Mouse (Mus musculus): ENCODE measurements around the gene Dbx2.

Gene Dbx2

GRCm38 (mm10) chr15:95655860-95656259 lies at the start of gene Dbx2:
TSS of gene Dbx2 (minus strand) at chr15:95655960.
- DNase-seq (ENCODE audit: low read depth, low spot score) = no peak

- no peak for DNase-seq (ENCODE audit: low read depth, low spot score)
Observed at GRCm38 (mm10) chr15:95702206-95702605, 46.4 kb upstream of the Dbx2 start.

GRCm38 (mm10) chr15:95701573-95701972 lies 45.8 kb upstream of the Dbx2 start:
- DNase-seq (ENCODE audit: low read depth, low spot score) = no peak

GRCm38 (mm10) chr15:95699371-95699770 lies 43.6 kb upstream of the Dbx2 start:
- no peak for DNase-seq (ENCODE audit: low read depth, low spot score)

- no peak for DNase-seq (ENCODE audit: low read depth, low spot score)
Observed at GRCm38 (mm10) chr15:95693759-95694158, 38.0 kb upstream of the Dbx2 start.

GRCm38 (mm10) chr15:95691594-95691993 lies 35.8 kb upstream of the Dbx2 start:
- DNase-seq (ENCODE audit: low read depth, low spot score) = no peak

GRCm38 (mm10) chr15:95691129-95691528 lies 35.4 kb upstream of the Dbx2 start:
- no peak for DNase-seq (ENCODE audit: low read depth, low spot score)

- no peak for DNase-seq (ENCODE audit: low read depth, low spot score)
Observed at GRCm38 (mm10) chr15:95682620-95683019, 26.9 kb upstream of the Dbx2 start.

GRCm38 (mm10) chr15:95675645-95676044 lies 19.9 kb upstream of the Dbx2 start:
- no peak for DNase-seq (ENCODE audit: low read depth, low spot score)

- no peak for DNase-seq (ENCODE audit: low read depth, low spot score)
Observed at GRCm38 (mm10) chr15:95675176-95675575, 19.4 kb upstream of the Dbx2 start.

- DNase-seq (ENCODE audit: low read depth, low spot score) = no peak
Observed at GRCm38 (mm10) chr15:95667209-95667608, 11.4 kb upstream of the Dbx2 start.

- no peak for DNase-seq (ENCODE audit: low read depth, low spot score)
Observed at GRCm38 (mm10) chr15:95665002-95665401, 9.2 kb upstream of the Dbx2 start.

GRCm38 (mm10) chr15:95661718-95662117 lies 6.0 kb upstream of the Dbx2 start:
- DNase-seq (ENCODE audit: low read depth, low spot score) = no peak

- DNase-seq (ENCODE audit: low read depth, low spot score) = no peak
Observed at GRCm38 (mm10) chr15:95660368-95660767, 4.6 kb upstream of the Dbx2 start.

GRCm38 (mm10) chr15:95654211-95654897 lies 1.4 kb downstream of the Dbx2 start:
- no peak for DNase-seq (ENCODE audit: low read depth, low spot score)

GRCm38 (mm10) chr15:95653812-95654210 lies 1.9 kb downstream of the Dbx2 start:
- no peak for DNase-seq (ENCODE audit: low read depth, low spot score)

GRCm38 (mm10) chr15:95652898-95653707 lies 2.7 kb downstream of the Dbx2 start:
- no peak for DNase-seq (ENCODE audit: low read depth, low spot score)

- no peak for DNase-seq (ENCODE audit: low read depth, low spot score)
Observed at GRCm38 (mm10) chr15:95651824-95652223, 3.9 kb downstream of the Dbx2 start.

GRCm38 (mm10) chr15:95643505-95644029 lies 12.2 kb downstream of the Dbx2 start:
- DNase-seq (ENCODE audit: low read depth, low spot score) = no peak

- no peak for DNase-seq (ENCODE audit: low read depth, low spot score)
Observed at GRCm38 (mm10) chr15:95640347-95640746, 15.4 kb downstream of the Dbx2 start.

- no peak for DNase-seq (ENCODE audit: low read depth, low spot score)
Observed at GRCm38 (mm10) chr15:95639829-95640134, 16.0 kb downstream of the Dbx2 start.

GRCm38 (mm10) chr15:95639115-95639828 lies 16.5 kb downstream of the Dbx2 start:
- no peak for DNase-seq (ENCODE audit: low read depth, low spot score)

All from WW6 (cell line).